Mouse (Mus musculus) stomach, postnatal 0 days (tissue): ENCODE data around the gene Zfp11. TPM values are rescaled to one million over a fixed set of nuclear protein-coding genes. Genes with fewer than 3 reads are reported as not detected.
"Not testable (repeated sequence)": the region's sequence is repeated elsewhere in the genome, so short reads cannot be mapped to it uniquely, and the experiment has no call there.

Source experiments
- ATAC-seq: fragments of 200-750 bp; cut with Nextera tagmentation; 2 replicates; pipeline ENCODE4 v1.8.0; 2017; ENCODE audit not compliant: low FRiP score, low TSS enrichment
- DNase-seq: peaks from one replicate; pipeline ENCODE4 v3.0.0-alpha.2; 2016; ENCODE audit warnings: low spot score
- H3K27ac ChIP-seq: fragments of 300-500 bp; sonication (generic); replicated peaks from 2 replicates; pipeline ENCODE4 v1.5.1; 2014; ENCODE audit warnings: mild to moderate bottlenecking, control low read depth
- H3K27me3 ChIP-seq: fragments of 300-500 bp; sonication (generic); 2 replicates; pipeline ENCODE4 v1.6.1; 2014; ENCODE audit warnings: low read length; ENCODE audit not compliant: control insufficient read depth, insufficient read depth
- H3K36me3 ChIP-seq: fragments of 300-500 bp; sonication (generic); 2 replicates; pipeline ENCODE4 v1.6.1; 2014; ENCODE audit warnings: low read length, mixed read lengths; ENCODE audit not compliant: control insufficient read depth, insufficient read depth
- H3K4me1 ChIP-seq: fragments of 300-500 bp; sonication (generic); replicated peaks from 2 replicates; pipeline ENCODE4 v1.6.1; 2014; ENCODE audit warnings: antibody characterized with exemption; ENCODE audit not compliant: control insufficient read depth, insufficient read depth
- H3K4me2 ChIP-seq: fragments of 300-500 bp; sonication (generic); replicated peaks from 2 replicates; pipeline ENCODE4 v1.6.1; 2014; ENCODE audit warnings: low read depth, mild to moderate bottlenecking, control low read depth, moderate library complexity
- H3K4me3 ChIP-seq: fragments of 300-500 bp; sonication (generic); 2 replicates; pipeline ENCODE4 v1.5.1; 2014; ENCODE audit warnings: low read depth, low read length, control low read depth
- H3K9ac ChIP-seq: fragments of 300-500 bp; sonication (generic); 2 replicates; pipeline ENCODE4 v1.6.1; 2014; ENCODE audit warnings: mild to moderate bottlenecking, low read length, control low read depth, mixed read lengths
- H3K9me3 ChIP-seq: fragments of 300-500 bp; sonication (generic); 2 replicates; pipeline ENCODE4 v1.6.1; 2016; ENCODE audit warnings: low read length; ENCODE audit not compliant: control insufficient read depth
- CTCF ChIP-seq: IDR thresholded peaks from 2 replicates; pipeline ENCODE4 v1.5.1; 2016; ENCODE audit warnings: antibody characterized with exemption, low read depth, mild to moderate bottlenecking, moderate library complexity
- EP300 ChIP-seq: optimal IDR thresholded peaks from 2 replicates; pipeline ENCODE3; 2016; ENCODE audit warnings: antibody characterized with exemption
- WGBS: fragments of 180-500 bp; shearing (Covaris S2); extraction: QIAGEN DNeasy Blood & Tissue Kit; methylation state at CpG from one replicate; pipeline ENCODE4 v1.1.7; 2014; 5-methylcytosine and 5-hydroxymethylcytosine counted together
- polyA plus RNA-seq: library from polyadenylated mRNA; unstranded; fragments of >200 nt; fragmentation: Nextera tagmentation; extraction: Ambion mirVana; gene quantifications from 2 replicates; pipeline ENCODE4 v1.2.1, GENCODE M21; 2015

Zfp11 gene
- polyA plus RNA-seq, 1 experiment from 2014 or later, result 0.98 TPM

- H3K4me2 ChIP-seq, result no peak overlapping the region
Observed at GRCm38 (mm10) chr5:129700506-129700905, 30.6 kb upstream of the Zfp11 start.

GRCm38 (mm10) chr5:129690528-129690927 is 20.6 kb upstream of the Zfp11 start:
- H3K4me3 ChIP-seq, result no peak overlapping the region
- H3K27me3 ChIP-seq, result no peaks in the 10 kb centered on the region
- DNase-seq (no peak), ATAC-seq (no peak)
- no peaks in the 10 kb centered on the region for H3K36me3 ChIP-seq
- H3K9me3 ChIP-seq, result no peaks in the 10 kb centered on the region
- H3K27ac ChIP-seq, result no peak overlapping the region
- no peak overlapping the region for H3K4me2 ChIP-seq
- TF ChIP-seq EP300, result no peak
- TF ChIP-seq CTCF, result no peak
- H3K4me1 ChIP-seq, result no peaks in the 10 kb centered on the region
- WGBS, result 63% methylated on average over 3 of the region's 3 CpGs
- H3K9ac ChIP-seq, result no peak overlapping the region

More at GRCm38 (mm10) chr5:129700506-129700905, 30.6 kb upstream of the Zfp11 start:
- H3K36me3 ChIP-seq, result no peaks in the 10 kb centered on the region
- no peaks in the 10 kb centered on the region for H3K4me1 ChIP-seq
- ATAC-seq (no peak), DNase-seq (no peak)
- no peak overlapping the region for H3K4me3 ChIP-seq
- no peak overlapping the region for H3K27ac ChIP-seq
- H3K9ac ChIP-seq, result no peak overlapping the region
- WGBS, result 41% methylated on average over 2 of the region's 2 CpGs
- TF ChIP-seq CTCF, result no peak
- TF ChIP-seq EP300, result no peak
- H3K27me3 ChIP-seq, result no peaks in the 10 kb centered on the region
- no peaks in the 10 kb centered on the region for H3K9me3 ChIP-seq

GRCm38 (mm10) chr5:129687621-129688020 is 17.7 kb upstream of the Zfp11 start:
- H3K9me3 ChIP-seq, result no peaks in the 10 kb centered on the region
- H3K36me3 ChIP-seq, result no peaks in the 10 kb centered on the region
- H3K9ac ChIP-seq, result no peak overlapping the region
- TF ChIP-seq CTCF (no peak), EP300 (no peak)
- 77% methylated on average over 7 of the region's 7 CpGs for whole genome bisulfite sequencing
- DNase-seq (no peak), ATAC-seq (no peak)
- no peak overlapping the region for H3K4me2 ChIP-seq
- H3K27me3 ChIP-seq, result no peaks in the 10 kb centered on the region
- no peaks in the 10 kb centered on the region for H3K4me1 ChIP-seq
- H3K27ac ChIP-seq, result no peak overlapping the region
- H3K4me3 ChIP-seq, result no peak overlapping the region

GRCm38 (mm10) chr5:129685141-129685540 is 15.2 kb upstream of the Zfp11 start:
- 87% methylated on average over 5 of the region's 5 CpGs for WGBS
- not testable (repeated sequence) for H3K9ac ChIP-seq

GRCm38 (mm10) chr5:129669453-129670035 is 355 bp downstream of the Zfp11 start:
- no peak for TF ChIP-seq EP300
- TF ChIP-seq CTCF, result no peak
- peak overlapping the region; percentile 78 for H3K4me2 ChIP-seq
- peak overlapping the region; percentile 82 for H3K4me3 ChIP-seq
- ATAC-seq (no peak), DNase-seq (no peak)
- peak overlapping the region; percentile 49; the same call in 1 of the 2 replicates for H3K27ac ChIP-seq
- 0 out of 2 replicates have a peak, but pooled peaks cover 2% of the 10 kb centered on the region for H3K4me1 ChIP-seq
- H3K36me3 ChIP-seq, result no peaks in the 10 kb centered on the region
- no peaks in the 10 kb centered on the region for H3K27me3 ChIP-seq
- WGBS, result under 1% methylated on average over 31 of the region's 31 CpGs
- H3K9me3 ChIP-seq, result no peaks in the 10 kb centered on the region
- H3K9ac ChIP-seq, result peak overlapping the region; percentile 93

More at GRCm38 (mm10) chr5:129685141-129685540, 15.2 kb upstream of the Zfp11 start:
- H3K27me3 ChIP-seq, DNase-seq, H3K4me2 ChIP-seq, H3K4me3 ChIP-seq, H3K27ac ChIP-seq, H3K36me3 ChIP-seq, H3K9me3 ChIP-seq, ATAC-seq, H3K4me1 ChIP-seq: not testable (repeated sequence)

- H3K9me3 ChIP-seq, result no peaks in the 10 kb centered on the region
- ATAC-seq, result no peak
- 84% methylated on average over 4 of the region's 4 CpGs for WGBS
Observed at GRCm38 (mm10) chr5:129667851-129668250, 2.0 kb downstream of the Zfp11 start.

More at GRCm38 (mm10) chr5:129667851-129668250, 2.0 kb downstream of the Zfp11 start:
- Histone ChIP-seq H3K27me3 (no peaks in the 10 kb centered on the region), H3K9ac (no peak overlapping the region), H3K4me3 (no peak overlapping the region), H3K36me3 (no peaks in the 10 kb centered on the region), H3K4me2 (no peak overlapping the region), H3K4me1 (0 out of 2 replicates have a peak, but pooled peaks cover 2% of the 10 kb centered on the region), H3K27ac (no peak overlapping the region)
- no peak for DNase-seq
- TF ChIP-seq EP300 (no peak), CTCF (no peak)
